Mouse (Mus musculus) lung, embryonic 15.5 days (tissue): Measurements from ENCODE around the gene 4931428L18Rik. TPM values are rescaled to one million over a fixed set of nuclear protein-coding genes. Genes with fewer than 3 reads are reported as not detected.

Experiments used
- ATAC-seq: fragments of 200-750 bp; cut with Nextera tagmentation; 2 replicates; pipeline ENCODE4 v1.8.0; 2017; ENCODE audit warnings: moderate number of reproducible peaks, borderline replicate concordance; ENCODE audit not compliant: low FRiP score, low TSS enrichment; ENCODE audit errors: extremely low read depth
- H3K27ac ChIP-seq: fragments of 300-500 bp; sonication (generic); 2 replicates; pipeline ENCODE4 v1.5.1; 2015; ENCODE audit warnings: moderate library complexity, mild to moderate bottlenecking, inconsistent platforms
- H3K27me3 ChIP-seq: fragments of 300-500 bp; sonication (generic); 2 replicates; pipeline ENCODE4 v1.6.1; 2015; ENCODE audit warnings: inconsistent platforms
- H3K36me3 ChIP-seq: fragments of 300-500 bp; sonication (generic); 2 replicates; pipeline ENCODE4 v1.6.1; 2015; ENCODE audit warnings: inconsistent platforms
- H3K4me1 ChIP-seq: fragments of 300-500 bp; sonication (generic); 2 replicates; pipeline ENCODE4 v1.6.1; 2015; ENCODE audit warnings: inconsistent platforms
- H3K4me2 ChIP-seq: fragments of 300-500 bp; sonication (generic); 2 replicates; pipeline ENCODE4 v1.6.1; 2015; ENCODE audit warnings: inconsistent platforms, mild to moderate bottlenecking, moderate library complexity
- H3K4me3 ChIP-seq: fragments of 300-500 bp; sonication (generic); 2 replicates; pipeline ENCODE4 v1.5.1; 2015; ENCODE audit warnings: mild to moderate bottlenecking, inconsistent platforms
- H3K9ac ChIP-seq: fragments of 300-500 bp; sonication (generic); 2 replicates; pipeline ENCODE4 v1.6.1; 2015; ENCODE audit warnings: inconsistent platforms
- H3K9me3 ChIP-seq: fragments of 300-500 bp; sonication (generic); 2 replicates; pipeline ENCODE4 v1.6.1; 2016; ENCODE audit warnings: inconsistent platforms
- WGBS: fragments of 180-500 bp; shearing (Covaris S2); methylation state at CpG from one replicate; pipeline ENCODE4 v1.1.7; 2015; 5-methylcytosine and 5-hydroxymethylcytosine counted together
- polyA plus RNA-seq: library from polyadenylated mRNA; unstranded; fragments of >200 nt; fragmentation: Nextera tagmentation; extraction: Ambion mirVana; gene quantifications from 2 replicates; pipeline ENCODE4 v1.2.1, GENCODE M21; 2015

4931428L18Rik gene
- polyA plus RNA-seq, 1 experiment from 2014 or later, result not detected

DNA sequence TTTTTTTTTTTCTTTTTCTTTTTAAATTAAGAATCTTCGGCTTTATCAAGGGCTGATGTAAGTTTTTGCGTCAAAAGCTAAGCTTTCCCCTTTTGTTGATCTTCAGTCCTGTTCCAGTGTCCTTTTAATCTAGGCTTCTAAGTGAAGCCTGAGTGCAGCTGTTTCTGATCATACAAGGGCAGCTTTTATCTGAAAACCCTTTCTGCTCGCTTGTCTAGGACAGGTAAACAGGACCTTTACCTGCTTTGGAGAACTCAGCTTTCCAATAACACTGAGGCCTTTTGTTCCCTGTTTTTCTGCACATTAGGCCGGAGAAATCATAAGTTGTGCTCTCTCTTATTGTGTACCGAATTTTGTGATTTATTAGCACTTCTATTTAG is 272.0 kb downstream of the 4931428L18Rik start:
- no peak for ATAC-seq
- Histone ChIP-seq H3K27ac (peak overlapping the region; percentile 100), H3K9ac (peak overlapping the region; percentile 75), H3K9me3 (no peaks in the 10 kb centered on the region), H3K4me3 (peak overlapping the region; percentile 79), H3K27me3 (no peaks in the 10 kb centered on the region), H3K4me2 (peak overlapping the region; percentile 55), H3K36me3 (no peaks in the 10 kb centered on the region), H3K4me1 (peaks cover 12% of the 10 kb centered on the region)
- 19% methylated on average over 5 of the region's 5 CpGs for WGBS

- Histone ChIP-seq H3K4me1 (peaks cover 12% of the 10 kb centered on the region), H3K27me3 (no peaks in the 10 kb centered on the region), H3K4me2 (peak overlapping the region; percentile 55), H3K4me3 (peak overlapping the region; percentile 79), H3K36me3 (peaks cover 4% of the 10 kb centered on the region), H3K9ac (peak overlapping the region; percentile 75), H3K27ac (peak overlapping the region; percentile 100), H3K9me3 (no peaks in the 10 kb centered on the region)
- under 1% methylated on average over 56 of the region's 66 CpGs for WGBS
- ATAC-seq, result peak; percentile 99
Observed at GRCm38 (mm10) chr1:30949710-30950455, 272.6 kb downstream of the 4931428L18Rik start.

GRCm38 (mm10) chr1:30948950-30949639 is 273.4 kb downstream of the 4931428L18Rik start:
- Histone ChIP-seq H3K36me3 (peaks cover 12% of the 10 kb centered on the region), H3K4me1 (peaks cover 12% of the 10 kb centered on the region), H3K9ac (peak overlapping the region; percentile 92), H3K27ac (peak overlapping the region; percentile 100), H3K9me3 (no peaks in the 10 kb centered on the region), H3K27me3 (no peaks in the 10 kb centered on the region), H3K4me2 (peak overlapping the region; percentile 52), H3K4me3 (peak overlapping the region; percentile 79)
- under 1% methylated on average over 79 of the region's 85 CpGs for WGBS
- ATAC-seq, result peak; percentile 69

GRCm38 (mm10) chr1:30948361-30948949 is 274.0 kb downstream of the 4931428L18Rik start:
- no peaks in the 10 kb centered on the region for H3K9me3 ChIP-seq
- ATAC-seq, result no peak

More at GRCm38 (mm10) chr1:30948361-30948949, 274.0 kb downstream of the 4931428L18Rik start:
- Histone ChIP-seq H3K9ac (peak overlapping the region; percentile 92), H3K4me1 (peaks cover 12% of the 10 kb centered on the region), H3K4me3 (peak overlapping the region; percentile 79), H3K27me3 (no peaks in the 10 kb centered on the region), H3K27ac (peak overlapping the region; percentile 100), H3K4me2 (peak overlapping the region; percentile 52), H3K36me3 (peaks cover 18% of the 10 kb centered on the region)
- WGBS, result under 1% methylated on average over 16 of the region's 16 CpGs

Other genes with a start within 250 kb of the 4931428L18Rik start
- 0.21 TPM in 1 of 2 replicates, not detected in the other for gene AC153137.1, start 244.7 kb downstream of the 4931428L18Rik start, polyA plus RNA-seq
- not detected in 2 replicates for gene Lgsn, start 46.3 kb downstream of the 4931428L18Rik start, polyA plus RNA-seq
- gene Pih1d3, start 154 bp upstream of the 4931428L18Rik start, polyA plus RNA-seq, result not detected in 2 replicates